Mouse (Mus musculus): ENCODE data around the gene Dnase1l3. TPM values are rescaled to one million over a fixed set of nuclear protein-coding genes. Genes with fewer than 3 reads are reported as not detected.

Gene Dnase1l3
- polyA plus RNA-seq, 1 experiment from 2014 or later, result not detected

GRCm38 (mm10) chr14:8030535-8030934 is 36.2 kb upstream of the Dnase1l3 start:
- WGBS, result 65% methylated on average over 4 of the region's 4 CpGs
- H3K9me3 ChIP-seq, result no peaks in the 10 kb centered on the region

GRCm38 (mm10) chr14:8029752-8030151 is 35.4 kb upstream of the Dnase1l3 start:
- Histone ChIP-seq H3K27ac (no peak overlapping the region), H3K9me3 (no peaks in the 10 kb centered on the region), H3K4me1 (replicated peaks) (no peaks in the 10 kb centered on the region), H3K4me3 (replicated peaks) (no peak overlapping the region), H3K9ac (replicated peaks) (no peak overlapping the region), H3K36me3 (no peaks in the 10 kb centered on the region), H3K4me2 (no peak overlapping the region), H3K27me3 (no peaks in the 10 kb centered on the region)
- no peak for ATAC-seq (ENCODE audit: insufficient number of reproducible peaks, insufficient read depth, low FRiP score, low TSS enrichment, low read depth)
- WGBS, result 86% methylated on average over 1 of the region's 1 CpGs

More at GRCm38 (mm10) chr14:8030535-8030934, 36.2 kb upstream of the Dnase1l3 start:
- Histone ChIP-seq H3K4me3 (replicated peaks) (no peak overlapping the region), H3K9ac (replicated peaks) (no peak overlapping the region), H3K4me1 (replicated peaks) (no peaks in the 10 kb centered on the region), H3K27ac (no peak overlapping the region), H3K4me2 (no peak overlapping the region), H3K36me3 (no peaks in the 10 kb centered on the region), H3K27me3 (no peaks in the 10 kb centered on the region)
- ATAC-seq (ENCODE audit: insufficient number of reproducible peaks, insufficient read depth, low FRiP score, low TSS enrichment, low read depth), result no peak

DNA sequence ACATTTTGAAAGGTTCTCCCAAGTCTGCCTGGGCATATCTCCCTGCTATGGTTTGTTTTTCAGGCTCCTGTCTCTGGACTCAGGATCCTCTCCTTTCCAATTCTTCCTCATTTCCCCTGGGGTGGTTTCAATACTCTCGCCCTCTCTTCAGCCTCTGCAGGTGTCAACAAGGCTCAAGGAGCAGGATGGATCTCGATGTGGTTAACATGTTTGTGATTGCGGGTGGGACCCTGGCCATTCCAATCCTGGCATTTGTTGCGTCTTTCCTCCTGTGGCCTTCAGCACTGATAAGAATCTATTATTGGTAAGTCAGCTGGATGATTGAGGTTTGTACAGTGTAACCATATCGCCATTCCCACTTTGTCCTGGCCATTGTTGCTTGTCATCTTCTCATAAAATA is 33.7 kb upstream of the Dnase1l3 start:
- 81% methylated on average over 5 of the region's 5 CpGs for WGBS
- Histone ChIP-seq H3K4me3 (replicated peaks) (no peak overlapping the region), H3K9ac (replicated peaks) (no peak overlapping the region), H3K4me1 (replicated peaks) (no peaks in the 10 kb centered on the region), H3K9me3 (no peaks in the 10 kb centered on the region), H3K4me2 (no peak overlapping the region), H3K27ac (no peak overlapping the region), H3K27me3 (no peaks in the 10 kb centered on the region), H3K36me3 (no peaks in the 10 kb centered on the region)
- no peak for ATAC-seq (ENCODE audit: insufficient number of reproducible peaks, insufficient read depth, low FRiP score, low TSS enrichment, low read depth)

DNA sequence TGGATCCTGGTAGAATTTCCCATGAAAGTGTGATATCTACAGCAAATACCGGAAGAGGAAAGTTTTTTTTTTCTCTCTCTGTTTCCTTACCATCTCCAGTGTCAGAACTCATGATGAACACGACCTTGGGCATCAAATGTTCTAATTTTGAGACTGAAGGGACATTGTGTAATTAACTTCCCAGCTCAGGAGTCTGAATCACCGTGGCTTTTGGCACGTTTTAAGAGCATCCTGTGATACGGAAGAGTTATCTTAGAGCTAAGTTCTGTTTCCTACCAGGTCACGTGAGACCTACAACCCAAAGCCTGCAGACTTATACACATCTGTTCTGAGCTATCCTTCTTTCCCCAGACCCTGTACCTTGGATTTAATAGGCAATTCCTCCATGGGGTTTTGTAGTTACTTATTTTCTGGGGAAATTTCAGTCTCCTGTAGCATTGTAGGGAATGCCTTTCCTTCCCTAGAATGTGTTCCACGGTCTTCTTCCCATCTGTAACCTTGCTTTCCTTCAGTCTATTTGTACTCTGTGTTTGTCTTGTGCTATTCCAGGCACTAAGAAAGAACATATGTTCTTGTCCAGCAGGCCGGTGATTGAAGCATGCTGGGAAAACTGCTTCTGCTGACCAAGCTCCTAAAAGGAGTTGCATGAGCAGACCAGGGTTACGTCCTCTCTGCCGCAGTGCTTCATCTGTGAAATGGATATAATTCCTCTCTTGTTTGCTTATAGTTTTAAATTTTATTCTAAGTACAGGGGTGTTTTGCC is 32.6 kb upstream of the Dnase1l3 start:
- no peak for ATAC-seq (ENCODE audit: insufficient number of reproducible peaks, insufficient read depth, low FRiP score, low TSS enrichment, low read depth)
- H3K4me1 ChIP-seq (replicated peaks), result no peaks in the 10 kb centered on the region
- no peak overlapping the region for H3K9ac ChIP-seq (replicated peaks)
- H3K4me3 ChIP-seq (replicated peaks), result no peak overlapping the region
- H3K9me3 ChIP-seq, result no peaks in the 10 kb centered on the region
- H3K27me3 ChIP-seq, result no peaks in the 10 kb centered on the region
- H3K27ac ChIP-seq, result no peak overlapping the region
- no peak overlapping the region for H3K4me2 ChIP-seq
- 79% methylated on average over 10 of the region's 10 CpGs for WGBS
- no peaks in the 10 kb centered on the region for H3K36me3 ChIP-seq

- WGBS, result 86% methylated on average over 10 of the region's 10 CpGs
- H3K4me2 ChIP-seq, result no peak overlapping the region
These were observed 30.6 kb upstream of the Dnase1l3 start for GRCm38 (mm10) chr14:8024936-8025335.

GRCm38 (mm10) chr14:8024469-8024868 is 30.1 kb upstream of the Dnase1l3 start:
- 49% methylated on average over 6 of the region's 6 CpGs for WGBS
- Histone ChIP-seq H3K27ac (no peak overlapping the region), H3K4me2 (no peak overlapping the region), H3K9ac (replicated peaks) (no peak overlapping the region), H3K9me3 (no peaks in the 10 kb centered on the region), H3K4me1 (replicated peaks) (no peaks in the 10 kb centered on the region), H3K27me3 (no peaks in the 10 kb centered on the region), H3K36me3 (no peaks in the 10 kb centered on the region), H3K4me3 (replicated peaks) (no peak overlapping the region)
- ATAC-seq (ENCODE audit: insufficient number of reproducible peaks, insufficient read depth, low FRiP score, low TSS enrichment, low read depth), result no peak

More at GRCm38 (mm10) chr14:8024936-8025335, 30.6 kb upstream of the Dnase1l3 start:
- Histone ChIP-seq H3K27me3 (no peaks in the 10 kb centered on the region), H3K9me3 (no peaks in the 10 kb centered on the region), H3K27ac (no peak overlapping the region), H3K36me3 (no peaks in the 10 kb centered on the region), H3K4me1 (replicated peaks) (no peaks in the 10 kb centered on the region), H3K9ac (replicated peaks) (no peak overlapping the region), H3K4me3 (replicated peaks) (no peak overlapping the region)
- ATAC-seq (ENCODE audit: insufficient number of reproducible peaks, insufficient read depth, low FRiP score, low TSS enrichment, low read depth), result no peak

- Histone ChIP-seq H3K9ac (replicated peaks) (no peak overlapping the region), H3K27me3 (no peaks in the 10 kb centered on the region), H3K4me3 (replicated peaks) (no peak overlapping the region), H3K27ac (no peak overlapping the region), H3K9me3 (no peaks in the 10 kb centered on the region), H3K4me2 (no peak overlapping the region), H3K36me3 (no peaks in the 10 kb centered on the region), H3K4me1 (replicated peaks) (no peaks in the 10 kb centered on the region)
- WGBS, result 84% methylated on average over 7 of the region's 7 CpGs
- ATAC-seq (ENCODE audit: insufficient number of reproducible peaks, insufficient read depth, low FRiP score, low TSS enrichment, low read depth), result no peak
These were observed 26.2 kb upstream of the Dnase1l3 start for GRCm38 (mm10) chr14:8020546-8020945.

- Histone ChIP-seq H3K9me3 (no peaks in the 10 kb centered on the region), H3K9ac (replicated peaks) (no peak overlapping the region), H3K4me1 (replicated peaks) (no peaks in the 10 kb centered on the region), H3K4me2 (no peak overlapping the region), H3K27ac (no peak overlapping the region), H3K4me3 (replicated peaks) (no peak overlapping the region), H3K36me3 (no peaks in the 10 kb centered on the region), H3K27me3 (no peaks in the 10 kb centered on the region)
- ATAC-seq (ENCODE audit: insufficient number of reproducible peaks, insufficient read depth, low FRiP score, low TSS enrichment, low read depth), result no peak
- WGBS, result 95% methylated on average over 1 of the region's 1 CpGs
These were observed 25.6 kb upstream of the Dnase1l3 start for GRCm38 (mm10) chr14:8020011-8020410.

GRCm38 (mm10) chr14:8016951-8017350 is 22.6 kb upstream of the Dnase1l3 start:
- no peak for ATAC-seq (ENCODE audit: insufficient number of reproducible peaks, insufficient read depth, low FRiP score, low TSS enrichment, low read depth)
- Histone ChIP-seq H3K4me3 (replicated peaks) (no peak overlapping the region), H3K9me3 (no peaks in the 10 kb centered on the region), H3K4me2 (no peak overlapping the region), H3K4me1 (replicated peaks) (peaks cover 7% of the 10 kb centered on the region; the same call in 1 of the 2 replicates), H3K36me3 (no peaks in the 10 kb centered on the region), H3K27ac (no peak overlapping the region), H3K9ac (replicated peaks) (no peak overlapping the region), H3K27me3 (no peaks in the 10 kb centered on the region)
- WGBS, result 80% methylated on average over 1 of the region's 1 CpGs

DNA sequence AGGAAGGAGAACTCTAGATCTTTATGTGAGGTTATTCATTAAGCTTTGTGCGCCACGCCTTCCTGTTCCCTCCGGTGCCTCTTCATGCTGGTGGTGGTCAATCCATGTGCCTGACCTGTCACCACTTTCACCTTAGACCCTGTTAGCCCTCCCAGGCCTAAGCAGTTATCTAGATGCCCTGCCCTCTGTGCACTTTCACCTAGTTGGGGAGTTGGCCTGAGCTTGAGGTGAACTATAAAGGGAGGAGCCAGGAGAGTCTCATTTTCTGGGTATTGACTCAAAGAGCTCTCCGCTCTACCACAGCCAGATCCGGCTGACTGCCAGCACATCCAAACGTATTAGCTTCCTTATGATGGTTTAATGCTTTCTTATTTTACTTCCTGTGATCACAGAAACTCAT is 21.9 kb upstream of the Dnase1l3 start:
- Histone ChIP-seq H3K27me3 (no peaks in the 10 kb centered on the region), H3K9me3 (no peaks in the 10 kb centered on the region), H3K4me2 (no peak overlapping the region), H3K4me1 (replicated peaks) (peaks cover 7% of the 10 kb centered on the region; the same call in 1 of the 2 replicates), H3K9ac (replicated peaks) (no peak overlapping the region), H3K36me3 (no peaks in the 10 kb centered on the region), H3K4me3 (replicated peaks) (no peak overlapping the region), H3K27ac (no peak overlapping the region)
- WGBS, result 91% methylated on average over 6 of the region's 6 CpGs
- no peak for ATAC-seq (ENCODE audit: insufficient number of reproducible peaks, insufficient read depth, low FRiP score, low TSS enrichment, low read depth)

DNA sequence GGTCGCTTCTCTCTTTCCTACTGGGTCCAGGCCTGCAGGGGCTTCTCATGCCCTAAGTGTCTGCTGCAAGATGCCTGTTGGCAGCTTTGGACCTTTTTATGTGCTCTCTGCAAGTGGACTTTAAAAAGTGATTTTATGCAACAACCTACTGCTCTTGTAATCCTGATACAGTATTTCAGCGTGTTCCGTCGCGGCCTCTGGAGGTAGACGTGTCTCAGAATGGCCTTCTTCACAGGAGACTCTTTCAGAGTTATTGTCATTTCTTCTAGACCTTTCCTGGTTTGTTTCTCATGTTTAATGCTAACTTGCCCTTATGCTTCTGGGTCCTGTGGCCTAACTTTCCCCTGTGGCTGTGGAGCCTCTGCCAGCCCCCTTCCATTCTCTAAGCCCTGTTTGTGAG is 21.4 kb upstream of the Dnase1l3 start:
- H3K4me1 ChIP-seq (replicated peaks), result peaks cover 7% of the 10 kb centered on the region; the same call in 1 of the 2 replicates
- ATAC-seq (ENCODE audit: insufficient number of reproducible peaks, insufficient read depth, low FRiP score, low TSS enrichment, low read depth), result no peak
- no peaks in the 10 kb centered on the region for H3K36me3 ChIP-seq
- no peak overlapping the region for H3K27ac ChIP-seq
- no peaks in the 10 kb centered on the region for H3K27me3 ChIP-seq
- H3K9ac ChIP-seq (replicated peaks), result no peak overlapping the region
- 91% methylated on average over 6 of the region's 6 CpGs for WGBS
- no peak overlapping the region for H3K4me2 ChIP-seq
- H3K9me3 ChIP-seq, result no peaks in the 10 kb centered on the region
- H3K4me3 ChIP-seq (replicated peaks), result no peak overlapping the region

GRCm38 (mm10) chr14:8011938-8012337 is 17.6 kb upstream of the Dnase1l3 start:
- WGBS, result 89% methylated on average over 6 of the region's 6 CpGs
- H3K9me3 ChIP-seq, result no peaks in the 10 kb centered on the region
- H3K4me3 ChIP-seq (replicated peaks), result no peak overlapping the region
- H3K4me1 ChIP-seq (replicated peaks), result peaks cover 32% of the 10 kb centered on the region
- ATAC-seq (ENCODE audit: insufficient number of reproducible peaks, insufficient read depth, low FRiP score, low TSS enrichment, low read depth), result no peak
- H3K36me3 ChIP-seq, result no peaks in the 10 kb centered on the region
- no peaks in the 10 kb centered on the region for H3K27me3 ChIP-seq
- H3K27ac ChIP-seq, result no peak overlapping the region
- H3K9ac ChIP-seq (replicated peaks), result no peak overlapping the region
- no peak overlapping the region for H3K4me2 ChIP-seq
